In genomic region chrX:142680391-142681055, GRCm38 (mm10) we compare ENCODE assay signal across 8 mouse cellular contexts. TPM values are rescaled to one million over a fixed set of nuclear protein-coding genes. Genes with fewer than 3 reads are reported as not detected.
DNase-seq lines count a peak whose midpoint lies in the region; ATAC-seq and TF ChIP-seq lines count a peak whose summit lies in the region.

No protein-coding gene starts in this region.

- no peak for TF ChIP-seq POLR2A in ES-Bruce4 (IDR thresholded peaks at IDR 0.05; ENCODE audit: insufficient read depth, low read length)

- no peak for TF ChIP-seq EP300 in ES-Bruce4 (IDR thresholded peaks at IDR 0.05; ENCODE audit: insufficient read depth, low read depth, low read length)

- H3K27me3 ChIP-seq in ES-Bruce4 (ENCODE audit: control insufficient read depth, insufficient read depth, low read length, poor library complexity, severe bottlenecking): no peaks in the 10 kb centered on the region
- 0 out of 2 replicates have a peak, but pooled peaks cover 8% of the 10 kb centered on the region for H3K27me3 ChIP-seq in heart, embryonic 12.5 days (replicated peaks)
- H3K27me3 ChIP-seq in midbrain, embryonic 11.5 days (ENCODE audit: control insufficient read depth, insufficient read depth, low read length): peaks cover 9% of the 10 kb centered on the region

- no peak for DNase-seq in frontal cortex, postnatal 10 days (ENCODE audit: low spot score in 2 of 2)
- peak; percentile 32 to 57 for DNase-seq in cerebellum, postnatal 25 days
- DNase-seq in kidney, postnatal 10 days: peak; percentile 33
- DNase-seq in midbrain, embryonic 11.5 days (ENCODE audit: low spot score, missing footprints): peak; percentile 93
- peak; percentile 27 for DNase-seq in thymus, postnatal 14 days

- TF ChIP-seq CTCF in ES-Bruce4 (IDR thresholded peaks at IDR 0.05; ENCODE audit: low read depth, low read length): no peak

- H3K9me3 ChIP-seq in ES-Bruce4 (replicated peaks; ENCODE audit: control insufficient read depth, insufficient read depth, low read length, poor library complexity, severe bottlenecking): no peaks in the 10 kb centered on the region
- H3K9me3 ChIP-seq in heart, embryonic 12.5 days (replicated peaks): no peaks in the 10 kb centered on the region
- no peaks in the 10 kb centered on the region for H3K9me3 ChIP-seq in midbrain, embryonic 11.5 days (ENCODE audit: control insufficient read depth, low read length)

- peak overlapping the region; percentile 98 for H3K4me3 ChIP-seq in ES-Bruce4 (ENCODE audit: low read depth, low read length)
- H3K4me3 ChIP-seq in heart, embryonic 12.5 days: peak overlapping the region; percentile 72
- peak overlapping the region; percentile 59 for H3K4me3 ChIP-seq in midbrain, embryonic 11.5 days (ENCODE audit: low read depth, low read length)

- H3K36me3 ChIP-seq in ES-Bruce4 (ENCODE audit: control insufficient read depth, insufficient read depth, low read length, poor library complexity, severe bottlenecking): no peaks in the 10 kb centered on the region
- no peaks in the 10 kb centered on the region for H3K36me3 ChIP-seq in heart, embryonic 12.5 days
- no peaks in the 10 kb centered on the region for H3K36me3 ChIP-seq in midbrain, embryonic 11.5 days (ENCODE audit: control insufficient read depth, insufficient read depth, low read length)

- peak overlapping the region; percentile 86 for H3K27ac ChIP-seq in ES-Bruce4 (ENCODE audit: insufficient read depth, low read length)
- H3K27ac ChIP-seq in heart, embryonic 12.5 days (ENCODE audit: poor library complexity, severe bottlenecking): peak overlapping the region; percentile 96
- H3K27ac ChIP-seq in midbrain, embryonic 11.5 days (ENCODE audit: low read depth, low read length): peak overlapping the region; percentile 54

- peak overlapping the region; percentile 86 for H3K4me2 ChIP-seq in heart, embryonic 12.5 days
- peak overlapping the region; percentile 71 for H3K4me2 ChIP-seq in midbrain, embryonic 11.5 days

- peak overlapping the region; percentile 77 for H3K9ac ChIP-seq in ES-Bruce4 (ENCODE audit: low read depth, poor library complexity, severe bottlenecking)
- H3K9ac ChIP-seq in heart, embryonic 12.5 days: peak overlapping the region; percentile 81
- peak overlapping the region; percentile 14; the same call in 1 of the 2 replicates for H3K9ac ChIP-seq in midbrain, embryonic 11.5 days (ENCODE audit: low read length)

- H3K4me1 ChIP-seq in ES-Bruce4 (ENCODE audit: control insufficient read depth, insufficient read depth, low read length): peaks cover 3% of the 10 kb centered on the region
- H3K4me1 ChIP-seq in heart, embryonic 12.5 days (replicated peaks): peaks cover 26% of the 10 kb centered on the region
- peaks cover 23% of the 10 kb centered on the region for H3K4me1 ChIP-seq in midbrain, embryonic 11.5 days (ENCODE audit: control insufficient read depth, insufficient read depth, low read length)

- WGBS in heart, embryonic 12.5 days: 11% methylated on average over 18 of the region's 19 CpGs
- WGBS in midbrain, embryonic 11.5 days: 15% methylated on average over 18 of the region's 19 CpGs

- peak; percentile 33 for ATAC-seq in frontal cortex, adult (ENCODE audit: low TSS enrichment)
- peak; percentile 19; the same call in 1 of the 2 replicates for ATAC-seq in heart, embryonic 12.5 days (ENCODE audit: insufficient number of reproducible peaks, low FRiP score)
- ATAC-seq in midbrain, embryonic 11.5 days (ENCODE audit: low FRiP score): peak; percentile 59

RNA-seq across cellular contexts. Expression of gene Tmem164, which starts 0.7 kb away (rescaled TPM):
- 14.7 and 15.5 TPM in 2 replicates for polyA plus RNA-seq in ES-Bruce4 (2011; ENCODE audit: insufficient read depth, insufficient read length, low read depth, missing spikeins)
- 73.7 and 75.2 TPM in 2 replicates for polyA plus RNA-seq in heart, embryonic 12.5 days (2016; fragmentation: Nextera tagmentation; extraction: Ambion mirVana)
- polyA plus RNA-seq in midbrain, embryonic 11.5 days (2014; fragmentation: Nextera tagmentation; extraction: Ambion mirVana): 24.4 and 26.2 TPM in 2 replicates

Comparison
In these comparisons a context has a peak if more than half of its experiments do, and no peak if none do; other contexts are left out.
1. DNase-seq: peak in cerebellum, postnatal 25 days (2 of 2), kidney, postnatal 10 days (single experiment), midbrain, embryonic 11.5 days (single experiment) and thymus, postnatal 14 days (single experiment); none in frontal cortex, postnatal 10 days (0 of 2).
2. H3K9ac ChIP-seq: peak in every context shown above with its lines; median percentile 81 in heart, embryonic 12.5 days; 77 in ES-Bruce4; 14 in midbrain, embryonic 11.5 days.
3. Peak in every context shown above with its lines, with median percentiles within 50 percentile points of each other: ATAC-seq, H3K27ac ChIP-seq and H3K4me3 ChIP-seq.